Mouse (Mus musculus): ENCODE data around the gene Qrfp. TPM values are rescaled to one million over a fixed set of nuclear protein-coding genes. Genes with fewer than 3 reads are reported as not detected.

Gene Qrfp
- total and polyA plus RNA-seq, 2 experiments from 2014 or later, result 0.20 TPM; not detected in 1

DNA sequence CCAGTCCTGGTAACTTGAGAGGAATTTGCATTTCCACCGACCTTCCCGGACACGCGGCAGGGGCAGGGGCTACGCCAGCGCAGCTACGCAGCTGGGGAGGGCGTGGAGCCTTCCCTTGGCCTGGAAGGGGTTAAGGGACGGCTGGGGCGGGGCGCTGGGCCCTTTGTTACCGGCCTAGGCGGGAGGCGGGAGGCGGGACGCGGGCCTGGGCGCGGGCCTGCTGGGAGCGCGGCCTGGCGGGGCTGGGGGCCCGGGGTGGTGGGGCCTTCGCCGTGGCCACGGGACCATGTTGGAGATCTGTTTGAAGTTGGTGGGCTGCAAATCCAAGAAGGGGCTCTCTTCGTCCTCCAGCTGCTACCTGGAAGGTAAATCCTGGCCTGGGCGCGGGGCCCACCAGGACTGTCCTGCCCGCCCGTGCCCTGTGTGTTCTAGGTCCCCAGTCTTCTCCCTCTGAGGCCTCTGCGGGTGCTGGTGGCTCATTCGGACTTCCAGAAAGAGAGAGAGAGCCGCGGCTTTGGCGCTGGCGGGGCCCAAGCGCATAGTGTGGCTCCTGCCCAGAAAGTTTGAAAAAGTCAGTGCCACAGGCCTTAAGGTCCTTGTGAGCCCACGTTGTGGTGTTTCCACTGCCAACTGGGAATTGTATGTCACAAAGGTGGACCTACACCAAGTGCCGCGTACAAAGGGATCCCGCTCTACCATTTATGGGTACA lies 50.5 kb downstream of the Qrfp start:
- ATAC-seq (ENCODE audit: low FRiP score), result 0 out of 2 replicates have a peak, but pooled peaks have one; percentile 47
- H3K9me3 ChIP-seq (ENCODE audit: low read length), result no peaks in the 10 kb centered on the region
- no peaks in the 10 kb centered on the region for H3K27me3 ChIP-seq (ENCODE audit: insufficient read depth, low read length)
- peak overlapping the region; percentile 70 for H3K9ac ChIP-seq (replicated peaks; ENCODE audit: low read length, poor library complexity, severe bottlenecking)
- H3K27ac ChIP-seq (ENCODE audit: low read depth, low read length), result peak overlapping the region; percentile 62
- H3K36me3 ChIP-seq (ENCODE audit: insufficient read depth, low read length), result no peaks in the 10 kb centered on the region
- WGBS, result 2% methylated on average over 40 of the region's 42 CpGs
- no peak for TF ChIP-seq CTCF (IDR thresholded peaks at IDR 0.05)
- peaks cover 13% of the 10 kb centered on the region for H3K4me1 ChIP-seq (ENCODE audit: insufficient read depth, low read length)
- DNase-seq (ENCODE audit: low spot score), result peak; percentile 57
- H3K4me2 ChIP-seq (ENCODE audit: low read depth, low read length, poor library complexity, severe bottlenecking), result peak overlapping the region; percentile 91
- peak overlapping the region; percentile 53 for H3K4me3 ChIP-seq (ENCODE audit: low read depth, low read length)

DNA sequence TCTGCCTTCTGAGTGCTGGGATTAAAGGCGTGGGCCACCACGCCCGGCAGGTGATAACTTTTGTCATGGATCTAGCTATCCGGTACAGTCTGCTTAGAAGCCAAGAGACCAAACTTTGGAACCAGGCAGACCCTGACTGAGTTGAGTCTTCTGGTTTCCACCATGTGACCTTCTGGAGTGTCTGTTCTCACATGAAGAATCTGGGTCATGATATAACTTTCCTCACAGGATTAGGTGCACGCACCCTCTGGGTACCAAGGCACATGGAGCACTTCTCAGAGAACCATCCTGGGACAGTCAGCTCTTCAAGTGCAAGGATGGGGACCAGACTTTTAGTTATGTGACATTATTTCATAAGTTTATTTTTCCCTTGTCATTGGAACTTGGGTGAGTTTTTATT lies 51.4 kb downstream of the Qrfp start:
- H3K4me1 ChIP-seq (ENCODE audit: insufficient read depth, low read length), result peaks cover 13% of the 10 kb centered on the region
- TF ChIP-seq CTCF (IDR thresholded peaks at IDR 0.05), result no peak
- no peak overlapping the region; the same call in 1 of the 2 replicates for H3K4me3 ChIP-seq (ENCODE audit: low read depth, low read length)
- ATAC-seq (ENCODE audit: low FRiP score) (no peak), DNase-seq (ENCODE audit: low spot score) (no peak)
- no peaks in the 10 kb centered on the region for H3K36me3 ChIP-seq (ENCODE audit: insufficient read depth, low read length)
- H3K27ac ChIP-seq (ENCODE audit: low read depth, low read length), result no peak overlapping the region
- no peaks in the 10 kb centered on the region for H3K27me3 ChIP-seq (ENCODE audit: insufficient read depth, low read length)
- H3K9me3 ChIP-seq (ENCODE audit: low read length), result no peaks in the 10 kb centered on the region
- peak overlapping the region; percentile 91 for H3K4me2 ChIP-seq (ENCODE audit: low read depth, low read length, poor library complexity, severe bottlenecking)
- WGBS, result 86% methylated on average over 5 of the region's 5 CpGs
- H3K9ac ChIP-seq (replicated peaks; ENCODE audit: low read length, poor library complexity, severe bottlenecking), result no peak overlapping the region

DNA sequence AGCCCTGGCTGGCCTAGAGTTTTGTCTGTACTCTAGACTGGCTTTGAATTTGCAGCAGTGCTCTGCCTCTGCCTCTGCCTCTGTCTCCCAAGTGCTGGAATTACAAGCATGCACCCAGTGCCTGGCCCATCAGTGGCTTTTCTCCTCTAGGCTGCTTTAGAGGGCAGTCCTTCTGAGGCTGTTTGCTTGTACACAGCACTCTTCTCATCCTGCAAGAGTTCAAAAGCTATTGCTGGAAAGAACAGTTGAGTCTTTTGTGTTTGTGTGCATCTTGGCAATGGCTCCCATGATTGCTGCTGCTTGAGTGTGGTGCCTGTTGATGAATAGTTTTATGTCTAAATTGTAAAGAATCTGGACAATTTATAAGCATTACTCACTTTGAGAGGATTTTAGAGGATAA lies 52.9 kb downstream of the Qrfp start:
- no peaks in the 10 kb centered on the region for H3K36me3 ChIP-seq (ENCODE audit: insufficient read depth, low read length)
- no peak overlapping the region for H3K27ac ChIP-seq (ENCODE audit: low read depth, low read length)
- no peak overlapping the region for H3K4me2 ChIP-seq (ENCODE audit: low read depth, low read length, poor library complexity, severe bottlenecking)
- DNase-seq (ENCODE audit: low spot score) (no peak), ATAC-seq (ENCODE audit: low FRiP score) (no peak)
- H3K27me3 ChIP-seq (ENCODE audit: insufficient read depth, low read length), result no peaks in the 10 kb centered on the region
- H3K9me3 ChIP-seq (ENCODE audit: low read length), result no peaks in the 10 kb centered on the region
- no peak for TF ChIP-seq CTCF (IDR thresholded peaks at IDR 0.05)
- no peak overlapping the region for H3K4me3 ChIP-seq (ENCODE audit: low read depth, low read length)
- peaks cover 10% of the 10 kb centered on the region for H3K4me1 ChIP-seq (ENCODE audit: insufficient read depth, low read length)
- no peak overlapping the region for H3K9ac ChIP-seq (replicated peaks; ENCODE audit: low read length, poor library complexity, severe bottlenecking)

Other genes starting within 250 kb of the Qrfp start
- gene Fubp3, start 237.9 kb downstream of the Qrfp start, total RNA-seq (2014; rRNA removed), result 25.3 and 37.0 TPM in 2 replicates
- gene Fubp3, start 237.9 kb downstream of the Qrfp start, polyA plus RNA-seq (2015; fragmentation: Nextera tagmentation; extraction: Ambion mirVana), result 42.0 and 43.0 TPM in 2 replicates
- gene Prdm12, start 170.5 kb downstream of the Qrfp start, total RNA-seq (2014; rRNA removed), result 0.99 and 1.4 TPM in 2 replicates
- gene Prdm12, start 170.5 kb downstream of the Qrfp start, polyA plus RNA-seq (2015; fragmentation: Nextera tagmentation; extraction: Ambion mirVana), result 1.9 and 2.4 TPM in 2 replicates
- 26.7 and 27.4 TPM in 2 replicates for gene Exosc2, start 139.9 kb downstream of the Qrfp start, total RNA-seq (2014; rRNA removed)
- 32.2 and 36.8 TPM in 2 replicates for gene Exosc2, start 139.9 kb downstream of the Qrfp start, polyA plus RNA-seq (2015; fragmentation: Nextera tagmentation; extraction: Ambion mirVana)
- 44.9 and 50.1 TPM in 2 replicates for gene Abl1, start 122.2 kb downstream of the Qrfp start, total RNA-seq (2014; rRNA removed)
- 13.1 and 13.8 TPM in 2 replicates for gene Abl1, start 122.2 kb downstream of the Qrfp start, polyA plus RNA-seq (2015; fragmentation: Nextera tagmentation; extraction: Ambion mirVana)
- gene Fibcd1, start 35.4 kb upstream of the Qrfp start, total RNA-seq (2014; rRNA removed), result 46.1 and 48.5 TPM in 2 replicates
- gene Fibcd1, start 35.4 kb upstream of the Qrfp start, polyA plus RNA-seq (2015; fragmentation: Nextera tagmentation; extraction: Ambion mirVana), result 19.4 and 21.0 TPM in 2 replicates
- 11.3 and 12.9 TPM in 2 replicates for gene Lamc3, start 76.7 kb upstream of the Qrfp start, total RNA-seq (2014; rRNA removed)
- gene Lamc3, start 76.7 kb upstream of the Qrfp start, polyA plus RNA-seq (2015; fragmentation: Nextera tagmentation; extraction: Ambion mirVana), result 2.3 and 2.5 TPM in 2 replicates
- gene Aif1l, start 139.6 kb upstream of the Qrfp start, total RNA-seq (2014; rRNA removed), result 20.2 and 24.1 TPM in 2 replicates
- 19.1 and 21.4 TPM in 2 replicates for gene Aif1l, start 139.6 kb upstream of the Qrfp start, polyA plus RNA-seq (2015; fragmentation: Nextera tagmentation; extraction: Ambion mirVana)
- 28.5 and 29.0 TPM in 2 replicates for gene Nup214, start 163.9 kb upstream of the Qrfp start, total RNA-seq (2014; rRNA removed)
- 59.7 and 67.0 TPM in 2 replicates for gene Nup214, start 163.9 kb upstream of the Qrfp start, polyA plus RNA-seq (2015; fragmentation: Nextera tagmentation; extraction: Ambion mirVana)